ENCODE assay signal across 8 mouse cellular contexts in the genomic region with DNA sequence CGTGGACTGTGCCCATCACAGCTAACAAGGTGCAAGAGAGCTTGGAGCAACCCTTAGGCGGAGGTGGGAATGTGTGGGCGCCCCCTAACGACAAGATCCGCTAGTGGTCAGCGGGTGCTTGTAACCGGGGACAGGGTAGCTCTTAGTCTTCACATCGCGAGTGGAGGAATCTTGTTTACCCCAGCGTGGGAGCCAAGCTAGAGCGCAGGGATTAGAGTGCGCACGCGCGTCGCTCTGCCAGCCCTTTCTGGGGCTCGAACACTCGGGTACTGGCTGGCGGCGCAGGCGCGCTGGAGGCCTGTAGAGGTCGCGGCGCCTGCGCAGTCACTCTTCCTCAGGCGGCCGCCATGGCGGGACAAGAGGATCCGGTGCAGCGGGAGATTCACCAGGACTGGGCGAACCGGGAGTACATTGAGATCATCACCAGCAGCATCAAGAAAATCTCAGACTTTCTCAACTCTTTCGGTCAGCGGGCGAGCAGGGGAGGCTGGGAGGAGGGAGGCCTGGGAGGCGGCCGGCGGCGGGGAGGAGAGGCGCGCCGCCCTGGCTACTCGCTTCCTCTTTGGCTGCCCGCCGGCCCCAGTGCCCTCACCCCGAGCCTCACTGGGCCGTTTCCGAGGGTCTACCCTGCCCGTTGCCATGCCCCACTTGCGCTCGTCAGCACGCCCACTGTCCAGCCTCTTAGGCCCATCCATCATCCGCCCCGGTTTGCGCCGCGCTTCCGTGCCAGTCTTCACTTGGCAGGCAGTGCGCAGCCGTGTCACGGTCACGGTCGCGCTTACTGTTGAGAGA. TPM values are rescaled to one million over a fixed set of nuclear protein-coding genes. Genes with fewer than 3 reads are reported as not detected.
DNase-seq lines count a peak whose midpoint lies in the region; ATAC-seq lines count a peak whose summit lies in the region.

A gene (plus strand): TSS at position 341 of the 792 bp plus-strand sequence.

- intact Hi-C loops in gastrocnemius, postnatal 14 days (cut with DNase I; ENCODE audit: low total_unique reads): no loop called here
- intact Hi-C loops in left cerebral cortex, postnatal 14 days (cut with DNase I): loop anchor here (5.0 kb wide), 1 partner anchor 102 kb away; a partner anchor contains a TSS

- peak within 1 kb of the TSS; percentile 87 for H3K4me2 ChIP-seq in intestine, embryonic 14.5 days (ENCODE audit: low read length)

- H3K9me3 ChIP-seq in intestine, embryonic 14.5 days (ENCODE audit: control insufficient read depth, low read length): no peaks in the 10 kb centered on the region

- peak; percentile 81 for ATAC-seq in intestine, embryonic 14.5 days (replicated peaks; ENCODE audit: low FRiP score, low TSS enrichment, low read depth)

- under 1% methylated on average over 65 of the region's 65 CpGs for WGBS in intestine, embryonic 14.5 days

- H3K36me3 ChIP-seq in intestine, embryonic 14.5 days (ENCODE audit: control insufficient read depth, insufficient read depth, low read length): 0 out of 2 replicates have a peak, but pooled peaks cover 11% of the 10 kb centered on the region

- peak within 1 kb of the TSS; percentile 72 for H3K9ac ChIP-seq in intestine, embryonic 14.5 days (ENCODE audit: low read length)

- peak within 1 kb of the TSS; percentile 66 for H3K27ac ChIP-seq in intestine, embryonic 14.5 days (ENCODE audit: low read depth)

- peak; percentile 98 for DNase-seq in adipocyte (ENCODE audit: low spot score)
- peak; percentile 91 for DNase-seq in embryo, embryonic 10 days (ENCODE audit: low spot score)
- DNase-seq in gastrocnemius, postnatal 14 days: peak; percentile 86
- peak; percentile 94 for DNase-seq in intestine, embryonic 14.5 days (ENCODE audit: low spot score)
- DNase-seq in left cerebral cortex, postnatal 14 days (ENCODE audit: low spot score in 2 of 2): peak; percentile 92 to 93
- peak; percentile 89 for DNase-seq in mesoderm, embryonic 11.5 days (ENCODE audit: low read depth, low spot score)
- DNase-seq in right cerebral cortex, postnatal 36 days (ENCODE audit: low spot score in 2 of 2): peak; percentile 85 to 88
- DNase-seq in yolk sac, embryonic 10.5 days (ENCODE audit: low spot score): peak; percentile 84

- no peaks in the 10 kb centered on the region for H3K27me3 ChIP-seq in intestine, embryonic 14.5 days (replicated peaks; ENCODE audit: control insufficient read depth, insufficient read depth, low read length)

- H3K4me1 ChIP-seq in intestine, embryonic 14.5 days (replicated peaks; ENCODE audit: control insufficient read depth, insufficient read depth, low read length): peaks cover 19% of the 10 kb centered on the region

- H3K4me3 ChIP-seq in intestine, embryonic 14.5 days (ENCODE audit: low read depth, low read length): peak within 1 kb of the TSS; percentile 87

RNA-seq across cellular contexts. Expression of the gene that starts here (rescaled TPM):
- 10 to 100 TPM; 42.8 to 52.4 TPM for total RNA-seq in gastrocnemius, postnatal 14 days (2021)
- polyA plus RNA-seq in intestine, embryonic 14.5 days (2014; fragmentation: Nextera tagmentation; extraction: Ambion mirVana): 238 and 245 TPM in 2 replicates
- 100 to 1,000 TPM; 236 to 243 TPM for total RNA-seq in left cerebral cortex, postnatal 14 days (2021)

Comparison
In these comparisons a context has a peak if more than half of its experiments do, and no peak if none do; other contexts are left out.
1. Peak in every context shown above with its lines: DNase-seq, ATAC-seq, H3K4me3 ChIP-seq and H3K27ac ChIP-seq.
2. RNA of the gene that starts here (total RNA-seq): 236 to 243 TPM in left cerebral cortex, postnatal 14 days; 42.8 to 52.4 TPM in gastrocnemius, postnatal 14 days; every median in the first group is over 4 times any median in the second.